Mouse (Mus musculus) hindbrain, postnatal 0 days (tissue): ENCODE data around the gene Tmem204. TPM values are rescaled to one million over a fixed set of nuclear protein-coding genes. Genes with fewer than 3 reads are reported as not detected.
A peak's percentile ranks its signal among the peaks of the same experiment; 100 is the strongest.

ENCODE experiments used
- ATAC-seq: fragments of 200-750 bp; cut with Nextera tagmentation; 2 replicates; pipeline ENCODE4 v1.8.0; 2017; ENCODE audit warnings: mild to moderate bottlenecking, moderate TSS enrichment, moderate library complexity
- DNase-seq: peaks from one replicate; pipeline ENCODE4 v3.0.0-alpha.2; 2015; ENCODE audit warnings: low spot score
- H3K27ac ChIP-seq: fragments of 300-500 bp; sonication (generic); 2 replicates; pipeline ENCODE4 v1.5.1; 2014; ENCODE audit warnings: mild to moderate bottlenecking
- H3K27me3 ChIP-seq: fragments of 300-500 bp; sonication (generic); 2 replicates; pipeline ENCODE4 v1.6.1; 2014; ENCODE audit warnings: low read length, mixed read lengths; ENCODE audit not compliant: insufficient read depth
- H3K36me3 ChIP-seq: fragments of 300-500 bp; sonication (generic); 2 replicates; pipeline ENCODE4 v1.6.1; 2014; ENCODE audit warnings: low read length, mixed read lengths; ENCODE audit not compliant: insufficient read depth
- H3K4me1 ChIP-seq: fragments of 300-500 bp; sonication (generic); 2 replicates; pipeline ENCODE4 v1.6.1; 2014; ENCODE audit warnings: antibody characterized with exemption, low read length, mixed read lengths; ENCODE audit not compliant: insufficient read depth
- H3K4me2 ChIP-seq: fragments of 300-500 bp; sonication (generic); 2 replicates; pipeline ENCODE4 v1.6.1; 2014; ENCODE audit warnings: low read depth, mild to moderate bottlenecking, low read length, moderate library complexity, mixed read lengths
- H3K4me3 ChIP-seq: fragments of 300-500 bp; sonication (generic); 2 replicates; pipeline ENCODE4 v1.5.1; 2014; ENCODE audit warnings: low read length
- H3K9ac ChIP-seq: fragments of 300-500 bp; sonication (generic); replicated peaks from 2 replicates; pipeline ENCODE4 v1.6.1; 2014; ENCODE audit warnings: mild to moderate bottlenecking, low read length, moderate library complexity, mixed read lengths
- H3K9me3 ChIP-seq: fragments of 300-500 bp; sonication (generic); 2 replicates; pipeline ENCODE4 v1.6.1; 2016; ENCODE audit warnings: low read length, mixed read lengths
- CTCF ChIP-seq: IDR thresholded peaks from 2 replicates; pipeline ENCODE4 v1.5.1; 2016; ENCODE audit warnings: antibody characterized with exemption, control low read depth, low read depth
- WGBS: fragments of 180-500 bp; shearing (Covaris S2); extraction: QIAGEN DNeasy Blood & Tissue Kit; methylation state at CpG from one replicate; pipeline ENCODE4 v1.1.7; 2014; 5-methylcytosine and 5-hydroxymethylcytosine counted together
- polyA plus RNA-seq: library from polyadenylated mRNA; unstranded; fragments of >200 nt; fragmentation: Nextera tagmentation; extraction: Ambion mirVana; gene quantifications from 2 replicates; pipeline ENCODE4 v1.2.1, GENCODE M21; 2015
- total RNA-seq: library from RNA; depleted of rRNA; stranded (reverse); fragments of >200 nt; gene quantifications from 2 replicates; pipeline ENCODE4 v1.2.3, GENCODE M21; 2014; rRNA removed

The Tmem204 gene
- total and polyA plus RNA-seq, 2 experiments from 2014 or later: 11.7 to 21.5 TPM

GRCm38 (mm10) chr17:25036183-25036582 lies 47.2 kb downstream of the Tmem204 start:
- H3K4me3 ChIP-seq: no peak overlapping the region
- H3K4me1 ChIP-seq: no peaks in the 10 kb centered on the region
- DNase-seq (peak; percentile 39), ATAC-seq (no peak)
- H3K9me3 ChIP-seq: no peaks in the 10 kb centered on the region
- H3K4me2 ChIP-seq: no peak overlapping the region
- no peak overlapping the region for H3K9ac ChIP-seq
- TF ChIP-seq CTCF: peak; percentile 59
- H3K27me3 ChIP-seq: no peaks in the 10 kb centered on the region
- peaks cover 23% of the 10 kb centered on the region for H3K36me3 ChIP-seq
- WGBS: 58% methylated on average over 4 of the region's 4 CpGs
- H3K27ac ChIP-seq: no peak overlapping the region

- WGBS: under 1% methylated on average over 55 of the region's 55 CpGs
- peak; percentile 91 for ATAC-seq
- DNase-seq: peak; percentile 88
- peak overlapping the region; percentile 98 for H3K4me2 ChIP-seq
- H3K27ac ChIP-seq: peak overlapping the region; percentile 77
- H3K9me3 ChIP-seq: no peaks in the 10 kb centered on the region
- peaks cover 7% of the 10 kb centered on the region; the same call in 1 of the 2 replicates for H3K36me3 ChIP-seq
- H3K9ac ChIP-seq: peak overlapping the region; percentile 67
- peak; percentile 56 for TF ChIP-seq CTCF
- H3K4me1 ChIP-seq: peaks cover 10% of the 10 kb centered on the region
- no peaks in the 10 kb centered on the region for H3K27me3 ChIP-seq
- peak overlapping the region; percentile 89 for H3K4me3 ChIP-seq
Observed at GRCm38 (mm10) chr17:25016292-25017132, 66.9 kb downstream of the Tmem204 start.

GRCm38 (mm10) chr17:25015655-25016291 lies 67.6 kb downstream of the Tmem204 start, which contains the start of the genes Cramp1l and Ift140:
Cramp1l (minus strand) TSS chr17:25015788.
Ift140 (plus strand) TSS chr17:25016085.
- no peak for TF ChIP-seq CTCF
- H3K4me2 ChIP-seq: peak within 1 kb of the TSS; percentile 98
- H3K27ac ChIP-seq: peak within 1 kb of the TSS; percentile 87
- WGBS: under 1% methylated on average over 62 of the region's 62 CpGs
- peak; percentile 100 for DNase-seq
- H3K4me1 ChIP-seq: peaks cover 10% of the 10 kb centered on the region
- H3K9me3 ChIP-seq: no peaks in the 10 kb centered on the region
- peak within 1 kb of the TSS; percentile 89 for H3K4me3 ChIP-seq
- H3K27me3 ChIP-seq: no peaks in the 10 kb centered on the region
- ATAC-seq: peak; percentile 99
- H3K9ac ChIP-seq: peak within 1 kb of the TSS; percentile 85
- H3K36me3 ChIP-seq: peaks cover 10% of the 10 kb centered on the region; the same call in 1 of the 2 replicates

GRCm38 (mm10) chr17:25014841-25015570 lies 68.4 kb downstream of the Tmem204 start:
- DNase-seq: peak; percentile 53
- Histone ChIP-seq H3K4me3 (peak overlapping the region; percentile 89), H3K27me3 (no peaks in the 10 kb centered on the region), H3K4me1 (peaks cover 10% of the 10 kb centered on the region), H3K9me3 (no peaks in the 10 kb centered on the region), H3K36me3 (peaks cover 10% of the 10 kb centered on the region; the same call in 1 of the 2 replicates), H3K27ac (peak overlapping the region; percentile 87), H3K9ac (peak overlapping the region; percentile 85), H3K4me2 (peak overlapping the region; percentile 98)
- WGBS: under 1% methylated on average over 39 of the region's 39 CpGs
- TF ChIP-seq CTCF: no peak
- no peak for ATAC-seq

- Histone ChIP-seq H3K4me3 (peak overlapping the region; percentile 89), H3K27me3 (no peaks in the 10 kb centered on the region), H3K9me3 (no peaks in the 10 kb centered on the region), H3K9ac (peak overlapping the region; percentile 85), H3K27ac (peak overlapping the region; percentile 87; the same call in 1 of the 2 replicates), H3K36me3 (peaks cover 10% of the 10 kb centered on the region; the same call in 1 of the 2 replicates), H3K4me1 (peaks cover 10% of the 10 kb centered on the region), H3K4me2 (peak overlapping the region; percentile 98)
- ATAC-seq (no peak), DNase-seq (peak; percentile 5)
- TF ChIP-seq CTCF: no peak
- WGBS: under 1% methylated on average over 72 of the region's 81 CpGs
Observed at GRCm38 (mm10) chr17:25013606-25014501, 69.5 kb downstream of the Tmem204 start.

Other genes with a start within 250 kb of the Tmem204 start
- gene Hagh, start 243.4 kb downstream of the Tmem204 start, total RNA-seq: 64.8 and 93.5 TPM in 2 replicates
- 82.4 and 84.2 TPM in 2 replicates for gene Hagh, start 243.4 kb downstream of the Tmem204 start, polyA plus RNA-seq
- 16.6 and 25.7 TPM in 2 replicates for gene Fahd1, start 233.2 kb downstream of the Tmem204 start, total RNA-seq
- gene Fahd1, start 233.2 kb downstream of the Tmem204 start, polyA plus RNA-seq: 20.2 and 22.2 TPM in 2 replicates
- 0.52 TPM in 1 of 2 replicates, not detected in the other for gene Igfals, start 217.6 kb downstream of the Tmem204 start, total RNA-seq
- gene Igfals, start 217.6 kb downstream of the Tmem204 start, polyA plus RNA-seq: 0.18 and 0.29 TPM in 2 replicates
- 35.7 and 52.7 TPM in 2 replicates for gene Nubp2, start 197.2 kb downstream of the Tmem204 start, total RNA-seq
- 63.5 and 65.0 TPM in 2 replicates for gene Nubp2, start 197.2 kb downstream of the Tmem204 start, polyA plus RNA-seq
- 122 and 135 TPM in 2 replicates for gene Spsb3, start 196.9 kb downstream of the Tmem204 start, total RNA-seq
- gene Spsb3, start 196.9 kb downstream of the Tmem204 start, polyA plus RNA-seq: 90.6 and 94.9 TPM in 2 replicates
- gene Eme2, start 188.5 kb downstream of the Tmem204 start, total RNA-seq: 34.9 and 49.5 TPM in 2 replicates
- 21.4 and 24.3 TPM in 2 replicates for gene Eme2, start 188.5 kb downstream of the Tmem204 start, polyA plus RNA-seq
- gene Mrps34, start 188.5 kb downstream of the Tmem204 start, total RNA-seq: 37.8 and 58.3 TPM in 2 replicates
- 124 and 136 TPM in 2 replicates for gene Mrps34, start 188.5 kb downstream of the Tmem204 start, polyA plus RNA-seq
- 66.1 and 67.0 TPM in 2 replicates for gene Nme3, start 187.1 kb downstream of the Tmem204 start, total RNA-seq
- 92.6 and 95.1 TPM in 2 replicates for gene Nme3, start 187.1 kb downstream of the Tmem204 start, polyA plus RNA-seq
- gene Mapk8ip3, start 146.6 kb downstream of the Tmem204 start, total RNA-seq: 165 and 177 TPM in 2 replicates
- 62.0 and 62.4 TPM in 2 replicates for gene Mapk8ip3, start 146.6 kb downstream of the Tmem204 start, polyA plus RNA-seq
- 57.0 and 61.2 TPM in 2 replicates for gene Jpt2, start 122.9 kb downstream of the Tmem204 start, total RNA-seq
- gene Jpt2, start 122.9 kb downstream of the Tmem204 start, polyA plus RNA-seq: 63.1 and 68.5 TPM in 2 replicates
- 24.4 and 26.7 TPM in 2 replicates for gene Cramp1l, start 67.8 kb downstream of the Tmem204 start, total RNA-seq
- gene Cramp1l, start 67.8 kb downstream of the Tmem204 start, polyA plus RNA-seq: 3.7 TPM in 2 replicates
- 27.0 and 37.3 TPM in 2 replicates for gene Ift140, start 67.5 kb downstream of the Tmem204 start, total RNA-seq
- 13.1 and 13.4 TPM in 2 replicates for gene Ift140, start 67.5 kb downstream of the Tmem204 start, polyA plus RNA-seq
- 46.9 and 59.3 TPM in 2 replicates for gene Telo2, start 32.4 kb upstream of the Tmem204 start, total RNA-seq
- gene Telo2, start 32.4 kb upstream of the Tmem204 start, polyA plus RNA-seq: 32.5 and 33.1 TPM in 2 replicates
- 0.63 TPM in 1 of 2 replicates, not detected in the other for gene Ptx4, start 37.2 kb upstream of the Tmem204 start, total RNA-seq
- gene Ptx4, start 37.2 kb upstream of the Tmem204 start, polyA plus RNA-seq: 0.21 and 0.26 TPM in 2 replicates
- 34.9 and 40.6 TPM in 2 replicates for gene Clcn7, start 49.8 kb upstream of the Tmem204 start, total RNA-seq
- gene Clcn7, start 49.8 kb upstream of the Tmem204 start, polyA plus RNA-seq: 22.9 and 23.3 TPM in 2 replicates
- not detected in 2 replicates for gene Ccdc154, start 78.9 kb upstream of the Tmem204 start, total RNA-seq
- not detected in 2 replicates for gene Ccdc154, start 78.9 kb upstream of the Tmem204 start, polyA plus RNA-seq
- gene Gm38655, start 91.9 kb upstream of the Tmem204 start, total RNA-seq: not detected in 2 replicates
- not detected in 2 replicates for gene Gm38655, start 91.9 kb upstream of the Tmem204 start, polyA plus RNA-seq
- 15.7 and 19.9 TPM in 2 replicates for gene BC003965, start 101.0 kb upstream of the Tmem204 start, total RNA-seq
- 27.4 and 29.9 TPM in 2 replicates for gene BC003965, start 101.0 kb upstream of the Tmem204 start, polyA plus RNA-seq
- gene Unkl, start 104.8 kb upstream of the Tmem204 start, total RNA-seq: 39.6 and 43.3 TPM in 2 replicates
- 14.1 and 15.1 TPM in 2 replicates for gene Unkl, start 104.8 kb upstream of the Tmem204 start, polyA plus RNA-seq
- gene Gnptg, start 156.5 kb upstream of the Tmem204 start, total RNA-seq: 87.5 and 89.2 TPM in 2 replicates
- gene Gnptg, start 156.5 kb upstream of the Tmem204 start, polyA plus RNA-seq: 128 and 129 TPM in 2 replicates
- gene Tsr3, start 156.6 kb upstream of the Tmem204 start, total RNA-seq: 42.6 and 43.5 TPM in 2 replicates
- gene Tsr3, start 156.6 kb upstream of the Tmem204 start, polyA plus RNA-seq: 65.3 and 70.7 TPM in 2 replicates
- 64.0 and 79.3 TPM in 2 replicates for gene Baiap3, start 172.8 kb upstream of the Tmem204 start, total RNA-seq
- 27.3 and 27.8 TPM in 2 replicates for gene Baiap3, start 172.8 kb upstream of the Tmem204 start, polyA plus RNA-seq
- gene Ube2i, start 191.0 kb upstream of the Tmem204 start, total RNA-seq: 340 and 377 TPM in 2 replicates
- gene Ube2i, start 191.0 kb upstream of the Tmem204 start, polyA plus RNA-seq: 372 and 390 TPM in 2 replicates
- gene Prss34, start 214.8 kb upstream of the Tmem204 start, total RNA-seq: not detected in 2 replicates
- not detected in 2 replicates for gene Prss34, start 214.8 kb upstream of the Tmem204 start, polyA plus RNA-seq
- not detected in 2 replicates for gene Prss28, start 225.1 kb upstream of the Tmem204 start, total RNA-seq
- gene Prss28, start 225.1 kb upstream of the Tmem204 start, polyA plus RNA-seq: not detected in 2 replicates
- gene Prss29, start 235.1 kb upstream of the Tmem204 start, total RNA-seq: not detected in 2 replicates
- gene Prss29, start 235.1 kb upstream of the Tmem204 start, polyA plus RNA-seq: not detected in 2 replicates